Mouse (Mus musculus) lung, postnatal 0 days (tissue): ENCODE measurements around the gene Spo11. TPM values are rescaled to one million over a fixed set of nuclear protein-coding genes. Genes with fewer than 3 reads are reported as not detected.
A peak's percentile ranks its signal among the peaks of the same experiment; 100 is the strongest.

Experiments
- ATAC-seq: fragments of 200-750 bp; cut with Nextera tagmentation; 2 replicates; pipeline ENCODE4 v1.8.0; 2017; ENCODE audit warnings: moderate library complexity
- DNase-seq: peaks from one replicate; pipeline ENCODE4 v3.0.0-alpha.2; 2016; ENCODE audit warnings: low spot score
- H3K27ac ChIP-seq: fragments of 300-500 bp; sonication (generic); 2 replicates; pipeline ENCODE4 v1.5.1; 2014; ENCODE audit warnings: antibody characterized with exemption, mild to moderate bottlenecking, low read length, mixed read lengths
- H3K27me3 ChIP-seq: fragments of 300-500 bp; sonication (generic); replicated peaks from 2 replicates; pipeline ENCODE4 v1.6.1; 2014; ENCODE audit warnings: low read length, mixed read lengths; ENCODE audit not compliant: insufficient read depth
- H3K36me3 ChIP-seq: fragments of 300-500 bp; sonication (generic); 2 replicates; pipeline ENCODE4 v1.6.1; 2014; ENCODE audit warnings: low read length, mixed read lengths; ENCODE audit not compliant: insufficient read depth
- H3K4me1 ChIP-seq: fragments of 300-500 bp; sonication (generic); 2 replicates; pipeline ENCODE4 v1.6.1; 2014; ENCODE audit warnings: antibody characterized with exemption, low read depth, low read length, mixed read lengths; ENCODE audit not compliant: insufficient read depth
- H3K4me2 ChIP-seq: fragments of 300-500 bp; sonication (generic); replicated peaks from 2 replicates; pipeline ENCODE4 v1.6.1; 2014; ENCODE audit warnings: low read depth, mild to moderate bottlenecking, low read length, moderate library complexity, mixed read lengths
- H3K4me3 ChIP-seq: fragments of 300-500 bp; sonication (generic); 2 replicates; pipeline ENCODE4 v1.5.1; 2014; ENCODE audit warnings: low read depth, low read length
- H3K9ac ChIP-seq: fragments of 300-500 bp; sonication (generic); replicated peaks from 2 replicates; pipeline ENCODE4 v1.6.1; 2014; ENCODE audit warnings: low read depth, mild to moderate bottlenecking
- H3K9me3 ChIP-seq: fragments of 300-500 bp; sonication (generic); 2 replicates; pipeline ENCODE4 v1.6.1; 2016; ENCODE audit warnings: low read length, mixed read lengths
- CTCF ChIP-seq: IDR thresholded peaks from 2 replicates; pipeline ENCODE4 v1.5.1; 2016; ENCODE audit warnings: antibody characterized with exemption, mild to moderate bottlenecking
- EP300 ChIP-seq: IDR thresholded peaks from 2 replicates; pipeline ENCODE4 v1.6.1; 2016; ENCODE audit warnings: antibody characterized with exemption, mild to moderate bottlenecking, control low read depth
- WGBS: fragments of 180-500 bp; shearing (Covaris S2); extraction: QIAGEN DNeasy Blood & Tissue Kit; methylation state at CpG from one replicate; pipeline ENCODE4 v1.1.7; 2014; 5-methylcytosine and 5-hydroxymethylcytosine counted together
- polyA plus RNA-seq: library from polyadenylated mRNA; unstranded; fragments of >200 nt; fragmentation: Nextera tagmentation; extraction: Ambion mirVana; gene quantifications from 2 replicates; pipeline ENCODE4 v1.2.1, GENCODE M21; 2015

The Spo11 gene
- polyA plus RNA-seq, 1 experiment from 2014 or later = not detected

- 0 out of 2 replicates have a peak, but pooled peaks cover under 1% of the 10 kb centered on the region for H3K36me3 ChIP-seq
- no peak overlapping the region for H3K4me2 ChIP-seq
- no peak overlapping the region for H3K27ac ChIP-seq
- ATAC-seq (no peak), DNase-seq (no peak)
- no peaks in the 10 kb centered on the region for H3K9me3 ChIP-seq
- TF ChIP-seq CTCF = no peak
- TF ChIP-seq EP300 = no peak
- WGBS = 60% methylated on average over 7 of the region's 7 CpGs
- H3K9ac ChIP-seq = no peak overlapping the region
- 0 out of 2 replicates have a peak, but pooled peaks cover 4% of the 10 kb centered on the region for H3K4me1 ChIP-seq
- no peak overlapping the region for H3K4me3 ChIP-seq
- H3K27me3 ChIP-seq = no peaks in the 10 kb centered on the region
Measured at GRCm38 (mm10) chr2:172998478-172998877, 21.0 kb downstream of the Spo11 start.

DNA sequence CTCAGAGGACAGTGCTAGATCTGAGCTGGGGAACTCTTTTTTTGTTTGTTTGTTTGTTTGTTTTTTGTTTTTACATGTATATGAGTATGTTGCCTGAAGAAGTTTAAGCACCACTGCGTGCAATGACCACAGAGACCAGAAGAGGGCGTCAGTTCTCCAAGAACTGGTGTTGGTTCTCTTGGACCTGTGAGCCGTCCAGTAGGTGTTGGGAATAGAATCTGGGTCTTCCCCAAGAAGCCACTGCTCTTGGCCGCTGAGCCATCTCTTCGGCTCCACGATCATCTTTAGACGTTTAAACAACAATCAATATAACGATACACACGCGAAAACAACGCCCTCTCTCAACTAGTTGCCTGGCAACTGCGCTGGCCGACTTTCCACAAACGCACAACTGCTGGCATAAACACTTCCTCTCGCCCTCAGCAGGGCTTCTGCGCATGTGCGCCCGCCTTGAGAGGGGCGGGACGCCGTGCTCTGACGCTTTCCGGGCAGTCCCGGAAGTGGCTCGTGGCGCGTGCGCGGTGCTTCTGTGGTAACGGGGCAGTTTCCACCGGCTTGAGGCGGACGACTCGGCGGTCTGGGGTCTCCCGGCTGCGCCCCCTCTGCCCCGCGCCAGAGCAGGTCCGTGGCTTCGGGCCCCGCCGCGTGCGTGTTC is 22.3 kb downstream of the Spo11 start, which contains the start of gene Rae1:
Gene Rae1 (plus strand): TSS at position 488 of the 655 bp plus-strand sequence.
- WGBS = under 1% methylated on average over 39 of the region's 45 CpGs
- H3K36me3 ChIP-seq = 0 out of 2 replicates have a peak, but pooled peaks cover 13% of the 10 kb centered on the region
- peak within 1 kb of the TSS; percentile 75 for H3K9ac ChIP-seq
- no peaks in the 10 kb centered on the region for H3K27me3 ChIP-seq
- no peaks in the 10 kb centered on the region for H3K9me3 ChIP-seq
- ATAC-seq (peak; percentile 97), DNase-seq (peak; percentile 98)
- TF ChIP-seq EP300 (no peak), CTCF (peak; percentile 89)
- peak within 1 kb of the TSS; percentile 81 for H3K4me2 ChIP-seq
- H3K4me3 ChIP-seq = peak within 1 kb of the TSS; percentile 80
- 0 out of 2 replicates have a peak, but pooled peaks cover 4% of the 10 kb centered on the region for H3K4me1 ChIP-seq
- peak within 1 kb of the TSS; percentile 87 for H3K27ac ChIP-seq

DNA sequence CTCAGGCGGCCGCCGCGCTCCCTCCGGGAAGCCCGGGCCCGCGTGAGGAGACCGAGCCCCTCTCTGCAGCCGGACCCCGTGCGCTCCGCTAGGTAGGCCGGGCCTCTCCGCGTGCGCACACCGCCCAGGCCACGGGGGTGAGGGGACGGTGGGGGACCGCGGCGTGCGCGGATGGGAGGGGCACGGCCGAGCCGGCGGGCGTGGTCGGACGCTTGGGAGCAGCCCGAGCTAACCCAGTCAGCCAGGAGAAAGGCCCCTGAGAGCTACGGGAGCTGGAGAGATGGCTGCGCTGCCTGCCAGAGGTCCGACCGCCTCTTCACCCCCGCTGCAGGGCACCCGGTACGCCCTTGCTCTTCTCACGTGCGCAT is 22.8 kb downstream of the Spo11 start:
- TF ChIP-seq CTCF (no peak), EP300 (no peak)
- H3K9me3 ChIP-seq = no peaks in the 10 kb centered on the region
- 0 out of 2 replicates have a peak, but pooled peaks cover 4% of the 10 kb centered on the region for H3K4me1 ChIP-seq
- ATAC-seq = peak; percentile 92
- H3K9ac ChIP-seq = peak overlapping the region; percentile 75
- WGBS = under 1% methylated on average over 42 of the region's 42 CpGs
- H3K36me3 ChIP-seq = peaks cover 14% of the 10 kb centered on the region; the same call in 1 of the 2 replicates
- H3K27ac ChIP-seq = peak overlapping the region; percentile 87
- H3K4me3 ChIP-seq = peak overlapping the region; percentile 80
- H3K27me3 ChIP-seq = no peaks in the 10 kb centered on the region
- DNase-seq = peak; percentile 81
- H3K4me2 ChIP-seq = peak overlapping the region; percentile 81

DNA sequence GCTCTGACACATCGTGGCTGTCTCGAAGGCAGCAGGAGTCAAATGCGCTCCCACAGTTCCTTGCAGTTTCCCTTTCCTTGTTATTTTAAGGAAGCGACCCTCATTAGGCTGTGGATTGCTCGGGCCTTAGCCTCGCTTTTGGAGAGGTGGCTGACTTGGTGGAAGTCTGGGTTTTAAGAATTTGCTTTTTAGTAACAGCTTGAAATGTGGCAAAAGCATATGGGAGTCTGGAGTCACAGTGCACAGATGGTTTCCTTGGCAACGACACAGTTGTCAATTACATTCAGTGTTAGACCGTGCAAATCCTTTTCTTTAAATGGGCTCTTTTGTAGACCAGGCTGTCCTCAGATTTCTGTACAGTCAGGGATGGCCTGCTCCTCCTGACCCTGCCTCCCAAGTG is 23.4 kb downstream of the Spo11 start:
- DNase-seq (no peak), ATAC-seq (no peak)
- no peak for TF ChIP-seq EP300
- TF ChIP-seq CTCF = no peak
- Histone ChIP-seq H3K4me1 (0 out of 2 replicates have a peak, but pooled peaks cover 4% of the 10 kb centered on the region), H3K4me3 (peak overlapping the region; percentile 80), H3K9me3 (no peaks in the 10 kb centered on the region), H3K27ac (peak overlapping the region; percentile 87; the same call in 1 of the 2 replicates), H3K36me3 (peaks cover 14% of the 10 kb centered on the region; the same call in 1 of the 2 replicates), H3K9ac (peak overlapping the region; percentile 75), H3K27me3 (no peaks in the 10 kb centered on the region), H3K4me2 (peak overlapping the region; percentile 81)
- 11% methylated on average over 8 of the region's 8 CpGs for WGBS

DNA sequence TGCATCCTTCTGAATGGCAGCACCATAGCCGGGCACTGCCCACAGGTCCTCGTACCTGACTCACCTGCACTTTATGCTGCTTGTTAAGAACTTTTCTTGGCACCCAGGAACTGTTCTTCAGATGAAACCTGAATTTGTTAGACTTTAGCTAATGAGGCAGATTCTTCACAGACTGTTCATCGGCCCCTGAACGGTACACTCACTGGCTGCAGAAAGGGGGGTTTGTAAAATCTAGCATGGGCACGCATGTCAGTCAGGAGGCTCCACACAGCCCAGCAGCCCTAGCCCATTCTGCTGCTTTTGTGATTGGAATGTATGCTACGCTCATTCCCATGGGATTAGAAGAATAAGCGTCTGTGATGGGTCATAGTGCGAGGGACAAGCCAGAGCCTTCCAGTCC is 26.2 kb downstream of the Spo11 start:
- DNase-seq (no peak), ATAC-seq (no peak)
- H3K9me3 ChIP-seq = no peaks in the 10 kb centered on the region
- H3K27me3 ChIP-seq = no peaks in the 10 kb centered on the region
- no peak overlapping the region for H3K27ac ChIP-seq
- no peak overlapping the region for H3K4me3 ChIP-seq
- TF ChIP-seq EP300 (no peak), CTCF (no peak)
- 0 out of 2 replicates have a peak, but pooled peaks cover 4% of the 10 kb centered on the region for H3K4me1 ChIP-seq
- 89% methylated on average over 8 of the region's 8 CpGs for WGBS
- no peak overlapping the region for H3K4me2 ChIP-seq
- no peak overlapping the region for H3K9ac ChIP-seq
- peaks cover 36% of the 10 kb centered on the region for H3K36me3 ChIP-seq

GRCm38 (mm10) chr2:173010220-173010717 is 32.8 kb downstream of the Spo11 start:
- H3K4me2 ChIP-seq = no peak overlapping the region
- no peaks in the 10 kb centered on the region for H3K27me3 ChIP-seq
- ATAC-seq (no peak), DNase-seq (no peak)
- H3K36me3 ChIP-seq = peaks cover 67% of the 10 kb centered on the region
- H3K27ac ChIP-seq = no peak overlapping the region
- no peak overlapping the region for H3K9ac ChIP-seq
- no peaks in the 10 kb centered on the region for H3K4me1 ChIP-seq
- no peaks in the 10 kb centered on the region for H3K9me3 ChIP-seq
- no peak for TF ChIP-seq CTCF
- TF ChIP-seq EP300 = no peak
- no peak overlapping the region for H3K4me3 ChIP-seq
- WGBS = 68% methylated on average over 3 of the region's 3 CpGs
